Mouse (Mus musculus): Measurements from ENCODE around the gene Olfr1396. TPM values are rescaled to one million over a fixed set of nuclear protein-coding genes. Genes with fewer than 3 reads are reported as not detected.

The Olfr1396 gene
- not detected in 2 replicates for polyA plus RNA-seq (2016; fragmentation: Nextera tagmentation; extraction: Ambion mirVana)

DNA sequence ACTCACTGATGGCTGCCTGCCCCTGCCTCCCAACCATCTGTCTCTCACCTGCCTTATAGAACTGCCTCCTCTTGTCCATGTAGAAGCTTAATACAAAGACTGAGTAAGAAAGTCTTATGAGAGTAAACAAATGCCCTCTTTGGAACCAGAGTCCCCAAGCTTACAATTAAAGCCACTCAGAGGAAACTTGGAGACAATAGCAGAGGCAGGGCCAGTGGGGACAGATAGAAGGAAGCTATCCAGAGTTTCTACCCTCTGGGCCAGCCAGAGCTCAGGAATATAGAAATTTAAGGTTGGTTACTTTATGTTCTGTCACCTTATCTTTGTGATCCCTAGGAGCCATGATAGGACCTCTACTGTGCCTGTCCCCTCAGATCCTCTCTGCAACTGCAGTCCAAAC is at the start of gene Olfr1396:
TSS of gene Olfr1396 (minus strand) at position 101 of the 400 bp plus-strand sequence.
- no peak within 1 kb of the TSS for H3K9ac ChIP-seq
- H3K4me1 ChIP-seq = no peaks in the 10 kb centered on the region
- no peak within 1 kb of the TSS for H3K4me3 ChIP-seq
- no peaks in the 10 kb centered on the region for H3K36me3 ChIP-seq
- no peak within 1 kb of the TSS for H3K4me2 ChIP-seq
- H3K9me3 ChIP-seq (replicated peaks) = no peaks in the 10 kb centered on the region
- 0 out of 2 replicates have a peak, but pooled peaks cover 4% of the 10 kb centered on the region for H3K27me3 ChIP-seq (replicated peaks)
- H3K27ac ChIP-seq = no peak within 1 kb of the TSS
- ATAC-seq = no peak

DNA sequence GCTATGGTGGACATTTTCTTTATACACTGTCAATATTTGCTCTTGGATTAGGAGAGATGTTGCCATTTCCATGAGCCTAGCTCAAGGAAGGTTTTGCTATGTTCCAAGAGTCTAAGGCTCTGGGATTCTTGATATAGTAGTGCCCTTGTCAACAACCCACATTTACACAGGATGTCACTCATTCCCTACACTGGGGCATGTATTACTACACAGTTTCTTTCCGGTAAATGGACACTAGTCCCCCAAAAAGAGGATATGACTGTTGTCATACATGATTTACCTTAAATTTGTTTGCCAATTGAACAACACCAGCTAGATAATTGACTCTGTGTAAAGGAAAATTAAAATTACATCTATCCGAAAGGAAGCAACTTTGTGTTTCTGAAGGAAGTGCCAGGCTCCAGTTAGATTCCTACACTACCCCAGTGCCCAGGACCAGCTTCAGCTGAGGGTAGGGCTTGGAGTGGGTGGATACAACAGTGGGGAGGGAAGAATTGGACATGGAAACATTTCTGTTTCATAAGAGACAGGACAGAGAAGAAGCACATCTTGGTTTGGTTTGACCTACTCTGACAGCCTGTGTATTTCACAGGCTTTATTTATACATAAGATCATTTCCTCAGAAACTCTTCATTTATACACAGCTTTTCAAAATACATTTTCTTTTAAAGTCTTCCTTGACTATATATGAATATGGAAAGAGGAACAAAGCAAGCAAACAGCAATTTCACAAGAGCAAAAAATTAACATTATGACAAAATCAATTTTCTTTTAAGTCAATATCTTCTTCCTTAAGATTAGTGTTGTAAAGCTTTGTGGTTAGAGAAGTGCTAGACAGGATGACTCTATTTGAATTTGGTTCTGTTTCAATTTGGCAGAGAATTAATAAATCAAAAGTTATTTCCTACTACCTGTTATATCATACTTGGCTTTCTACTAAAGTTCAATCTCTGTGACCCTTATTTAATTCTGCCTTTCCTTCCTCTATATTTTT is 42.4 kb upstream of the Olfr1396 start:
- no peak for ATAC-seq
- no peaks in the 10 kb centered on the region for H3K36me3 ChIP-seq
- no peaks in the 10 kb centered on the region for H3K9me3 ChIP-seq (replicated peaks)

DNA sequence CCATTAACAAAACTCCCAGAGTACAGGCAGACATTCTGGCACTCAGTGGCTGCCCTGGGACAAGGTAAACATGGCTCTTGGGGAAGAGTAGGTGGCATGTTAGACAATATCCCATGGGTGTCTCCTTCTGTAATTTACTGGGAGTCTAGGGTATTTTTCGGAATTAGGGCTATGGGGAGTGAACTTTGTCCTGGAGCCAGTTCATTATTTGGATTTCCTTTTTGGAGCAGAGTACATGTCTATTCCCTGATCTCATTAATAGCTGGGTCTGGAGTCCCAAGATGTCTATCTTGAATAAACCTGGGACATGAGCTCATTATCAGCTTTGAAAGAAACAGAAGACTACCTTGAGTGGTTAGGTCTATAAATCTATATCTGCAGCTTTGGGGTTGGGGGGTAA is 39.4 kb upstream of the Olfr1396 start, which contains the start of gene Olfr1394:
TSS of gene Olfr1394 (plus strand) at position 301 of the 400 bp plus-strand sequence.
- no peak within 1 kb of the TSS for H3K27ac ChIP-seq
- no peak within 1 kb of the TSS for H3K4me2 ChIP-seq
- no peaks in the 10 kb centered on the region for H3K36me3 ChIP-seq
- H3K9me3 ChIP-seq (replicated peaks) = no peaks in the 10 kb centered on the region
- no peak for ATAC-seq
- 62% methylated on average over 1 of the region's 1 CpGs for WGBS (ENCODE audit: insufficient replicate concordance)
- no peaks in the 10 kb centered on the region for H3K4me1 ChIP-seq
- no peak within 1 kb of the TSS for H3K4me3 ChIP-seq
- H3K27me3 ChIP-seq (replicated peaks) = no peaks in the 10 kb centered on the region
- H3K9ac ChIP-seq = no peak within 1 kb of the TSS

More for the DNA sequence above, 42.4 kb upstream of the Olfr1396 start:
- Histone ChIP-seq H3K27ac (no peak overlapping the region), H3K27me3 (replicated peaks) (no peaks in the 10 kb centered on the region), H3K9ac (no peak overlapping the region), H3K4me1 (no peaks in the 10 kb centered on the region), H3K4me3 (no peak overlapping the region), H3K4me2 (no peak overlapping the region)
- WGBS (ENCODE audit: insufficient replicate concordance) = 75% methylated on average over 2 of the region's 2 CpGs

DNA sequence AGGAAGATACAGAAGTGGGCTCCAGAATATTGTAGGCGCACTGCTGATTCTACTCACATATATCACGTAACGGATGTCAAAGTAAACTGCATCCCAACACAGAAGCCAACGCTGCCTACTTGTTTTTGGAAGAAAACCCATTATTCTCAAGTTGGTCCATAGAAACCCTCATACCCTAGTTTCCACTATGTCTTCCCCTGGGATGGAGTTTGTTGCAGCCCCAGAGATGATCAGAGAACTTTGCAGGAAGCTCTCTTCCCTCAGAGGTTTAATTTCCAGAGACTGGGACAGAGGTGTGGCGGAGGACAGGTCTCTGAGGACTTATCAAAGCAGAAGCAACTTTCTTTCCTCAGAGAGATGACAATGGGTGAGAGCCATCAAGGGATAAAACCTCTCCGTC is 27.3 kb upstream of the Olfr1396 start, which contains the start of gene Olfr1395:
TSS of gene Olfr1395 (plus strand) at position 301 of the 400 bp plus-strand sequence.
- Histone ChIP-seq H3K36me3 (no peaks in the 10 kb centered on the region), H3K4me2 (no peak within 1 kb of the TSS), H3K27ac (no peak within 1 kb of the TSS), H3K27me3 (replicated peaks) (no peaks in the 10 kb centered on the region), H3K4me1 (no peaks in the 10 kb centered on the region), H3K9me3 (replicated peaks) (no peaks in the 10 kb centered on the region), H3K9ac (no peak within 1 kb of the TSS), H3K4me3 (no peak within 1 kb of the TSS)
- WGBS (ENCODE audit: insufficient replicate concordance) = 74% methylated on average over 6 of the region's 6 CpGs
- ATAC-seq = no peak

DNA sequence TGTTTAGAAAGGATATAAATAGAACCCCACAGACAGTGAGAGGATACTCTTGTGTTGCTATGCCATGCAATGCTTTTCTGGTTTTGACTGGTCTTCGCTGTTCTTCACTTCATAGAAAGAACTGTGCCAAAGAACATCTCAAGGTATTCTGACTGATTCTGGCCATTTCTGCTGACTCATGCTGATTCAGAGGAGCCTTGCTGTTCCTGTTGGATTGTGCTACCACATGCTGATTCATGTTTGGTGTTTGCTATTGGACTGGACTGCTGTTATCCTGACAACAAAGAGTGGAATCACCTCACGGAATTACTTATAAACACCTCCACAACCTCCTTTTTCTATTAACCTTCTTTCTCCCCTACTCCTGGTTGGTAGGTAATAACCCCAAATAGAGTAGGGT is 9.5 kb upstream of the Olfr1396 start:
- ATAC-seq = peak; percentile 63; the same call in 1 of the 2 replicates
- no peak overlapping the region for H3K4me2 ChIP-seq
- no peaks in the 10 kb centered on the region for H3K9me3 ChIP-seq (replicated peaks)
- no peak overlapping the region for H3K9ac ChIP-seq
- no peaks in the 10 kb centered on the region for H3K36me3 ChIP-seq
- H3K27me3 ChIP-seq (replicated peaks) = no peaks in the 10 kb centered on the region
- H3K27ac ChIP-seq = 0 out of 2 replicates have a peak overlapping the region, but pooled peaks have one; percentile 28
- H3K4me1 ChIP-seq = peaks cover 11% of the 10 kb centered on the region; the same call in 1 of the 2 replicates
- 70% methylated on average over 2 of the region's 2 CpGs for WGBS (ENCODE audit: insufficient replicate concordance)
- no peak overlapping the region for H3K4me3 ChIP-seq

DNA sequence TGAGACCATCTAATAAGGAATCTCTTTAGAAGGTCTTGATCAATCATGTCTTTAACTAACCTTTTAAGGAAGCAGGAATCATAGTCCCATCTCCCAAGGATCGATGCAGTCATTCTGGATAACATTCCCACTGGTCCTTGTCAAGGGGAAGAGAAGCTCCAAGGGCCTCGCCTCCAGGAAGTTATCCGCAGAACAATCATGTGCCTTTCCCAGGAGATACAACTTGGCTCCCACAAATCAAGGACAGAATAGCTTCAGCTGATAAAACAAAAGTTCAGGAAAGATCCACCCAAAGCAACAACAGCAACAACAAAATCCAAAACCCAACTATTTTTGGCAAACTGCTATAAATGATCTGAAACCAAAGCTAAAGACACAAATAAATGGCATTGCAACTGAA is 5.0 kb upstream of the Olfr1396 start:
- Histone ChIP-seq H3K9ac (no peak overlapping the region), H3K4me3 (no peak overlapping the region), H3K4me1 (peaks cover 8% of the 10 kb centered on the region; the same call in 1 of the 2 replicates), H3K4me2 (no peak overlapping the region), H3K36me3 (no peaks in the 10 kb centered on the region), H3K27ac (no peak overlapping the region), H3K9me3 (replicated peaks) (no peaks in the 10 kb centered on the region), H3K27me3 (replicated peaks) (0 out of 2 replicates have a peak, but pooled peaks cover 4% of the 10 kb centered on the region)
- 62% methylated on average over 3 of the region's 3 CpGs for WGBS (ENCODE audit: insufficient replicate concordance)
- ATAC-seq = no peak

DNA sequence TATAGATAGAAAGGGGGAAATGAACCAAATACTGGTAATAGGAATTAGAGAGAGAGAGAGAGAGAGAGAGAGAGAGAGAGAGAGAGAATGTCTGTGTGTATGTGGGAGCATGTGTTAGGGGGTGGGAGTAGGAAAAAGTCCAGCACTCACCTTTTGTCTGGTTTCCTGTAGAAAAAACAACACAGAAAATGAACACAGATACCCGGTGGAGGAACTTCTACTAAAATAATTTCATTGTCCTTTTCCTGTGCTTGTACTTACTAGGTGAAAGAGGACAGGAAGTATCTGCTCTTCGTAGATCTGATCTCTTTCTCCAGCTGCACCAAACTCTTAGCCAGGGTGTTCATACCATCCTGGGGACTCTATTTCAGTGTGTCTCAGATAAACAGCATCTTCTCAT is 516 bp downstream of the Olfr1396 start:
- no peak for ATAC-seq
- Histone ChIP-seq H3K36me3 (no peaks in the 10 kb centered on the region), H3K4me2 (no peak overlapping the region), H3K27ac (no peak overlapping the region), H3K4me1 (no peaks in the 10 kb centered on the region), H3K9ac (no peak overlapping the region), H3K4me3 (no peak overlapping the region), H3K9me3 (replicated peaks) (no peaks in the 10 kb centered on the region), H3K27me3 (replicated peaks) (0 out of 2 replicates have a peak, but pooled peaks cover 4% of the 10 kb centered on the region)
- 17% methylated on average over 2 of the region's 2 CpGs for WGBS (ENCODE audit: insufficient replicate concordance)

DNA sequence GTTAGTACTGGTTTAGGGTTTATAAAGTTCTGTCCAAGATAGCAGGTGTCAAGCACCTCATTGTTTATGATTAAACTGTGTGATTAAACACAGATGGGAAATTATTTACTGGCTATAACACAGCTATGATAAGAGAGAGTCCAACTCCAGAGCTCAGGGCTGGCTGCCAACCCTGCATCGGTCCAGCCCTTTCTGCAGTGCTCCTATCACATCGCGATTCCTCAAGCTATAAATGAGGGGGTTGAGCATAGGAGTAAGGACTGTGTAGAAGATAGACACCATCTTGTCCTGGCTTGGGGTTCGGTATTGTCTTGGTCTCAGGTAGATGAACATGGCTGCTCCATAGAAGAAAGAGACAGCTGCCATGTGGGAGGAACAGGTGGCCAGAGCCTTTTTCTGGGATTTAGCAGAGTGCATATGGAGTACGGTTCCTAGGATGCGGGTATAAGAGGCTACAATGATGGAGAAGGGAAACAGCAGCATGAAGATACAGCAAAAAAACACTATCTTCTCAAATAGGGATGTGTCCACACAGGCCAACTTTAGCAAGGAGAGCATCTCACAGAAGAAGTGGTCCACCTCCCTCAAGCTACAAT is 2.0 kb downstream of the Olfr1396 start:
- Histone ChIP-seq H3K27me3 (replicated peaks) (no peaks in the 10 kb centered on the region), H3K4me2 (no peak overlapping the region), H3K4me1 (no peaks in the 10 kb centered on the region), H3K36me3 (no peaks in the 10 kb centered on the region), H3K9me3 (replicated peaks) (no peaks in the 10 kb centered on the region), H3K9ac (no peak overlapping the region), H3K4me3 (no peak overlapping the region), H3K27ac (no peak overlapping the region)
- 70% methylated on average over 6 of the region's 6 CpGs for WGBS (ENCODE audit: insufficient replicate concordance)
- no peak for ATAC-seq

DNA sequence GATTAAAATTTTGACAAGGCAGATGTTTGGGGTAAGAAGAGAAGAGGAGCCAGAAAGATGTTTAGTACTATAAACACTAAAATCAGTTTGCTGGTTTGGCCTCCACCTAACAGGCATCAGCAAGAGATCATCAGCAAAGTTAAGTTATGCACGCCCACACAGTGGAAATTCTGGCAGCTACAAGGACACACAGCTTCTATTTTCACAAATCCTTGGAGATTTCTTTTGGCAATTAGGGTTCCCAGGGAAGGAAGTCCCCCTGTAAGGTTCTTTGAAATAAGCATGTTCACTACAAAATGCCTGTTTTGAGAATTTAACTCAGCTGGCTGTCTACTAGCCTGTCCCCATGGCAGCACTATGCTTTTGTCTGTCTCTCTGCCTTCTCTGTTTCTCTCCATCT is 3.7 kb downstream of the Olfr1396 start:
- H3K4me1 ChIP-seq = no peaks in the 10 kb centered on the region
- no peak overlapping the region for H3K4me3 ChIP-seq
- H3K4me2 ChIP-seq = no peak overlapping the region
- no peak for ATAC-seq
- H3K27ac ChIP-seq = no peak overlapping the region
- WGBS (ENCODE audit: insufficient replicate concordance) = 56% methylated on average over 1 of the region's 1 CpGs
- no peaks in the 10 kb centered on the region for H3K36me3 ChIP-seq
- no peaks in the 10 kb centered on the region for H3K9me3 ChIP-seq (replicated peaks)
- H3K9ac ChIP-seq = no peak overlapping the region
- H3K27me3 ChIP-seq (replicated peaks) = no peaks in the 10 kb centered on the region

DNA sequence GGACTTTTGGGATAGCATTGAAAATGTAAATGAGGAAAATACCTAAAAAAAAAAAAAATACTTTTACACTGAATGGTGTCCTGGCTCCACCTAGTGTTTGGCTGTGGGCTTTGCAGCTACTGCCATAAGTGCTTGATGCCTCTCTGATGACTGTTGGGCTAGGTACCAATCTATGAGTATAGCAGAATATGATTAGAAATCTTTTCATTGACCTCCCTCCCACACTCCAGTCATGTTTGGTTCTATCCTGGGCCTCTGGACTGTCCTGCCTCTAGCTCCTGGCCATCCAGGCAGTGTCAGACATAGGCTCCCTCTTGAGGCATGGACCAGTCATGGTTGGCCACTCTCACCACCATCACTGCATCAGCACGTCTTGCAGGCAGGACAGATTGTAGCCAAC is 5.8 kb downstream of the Olfr1396 start:
- H3K9me3 ChIP-seq (replicated peaks) = no peaks in the 10 kb centered on the region
- WGBS (ENCODE audit: insufficient replicate concordance) = 27% methylated on average over 1 of the region's 1 CpGs
- no peak for ATAC-seq

DNA sequence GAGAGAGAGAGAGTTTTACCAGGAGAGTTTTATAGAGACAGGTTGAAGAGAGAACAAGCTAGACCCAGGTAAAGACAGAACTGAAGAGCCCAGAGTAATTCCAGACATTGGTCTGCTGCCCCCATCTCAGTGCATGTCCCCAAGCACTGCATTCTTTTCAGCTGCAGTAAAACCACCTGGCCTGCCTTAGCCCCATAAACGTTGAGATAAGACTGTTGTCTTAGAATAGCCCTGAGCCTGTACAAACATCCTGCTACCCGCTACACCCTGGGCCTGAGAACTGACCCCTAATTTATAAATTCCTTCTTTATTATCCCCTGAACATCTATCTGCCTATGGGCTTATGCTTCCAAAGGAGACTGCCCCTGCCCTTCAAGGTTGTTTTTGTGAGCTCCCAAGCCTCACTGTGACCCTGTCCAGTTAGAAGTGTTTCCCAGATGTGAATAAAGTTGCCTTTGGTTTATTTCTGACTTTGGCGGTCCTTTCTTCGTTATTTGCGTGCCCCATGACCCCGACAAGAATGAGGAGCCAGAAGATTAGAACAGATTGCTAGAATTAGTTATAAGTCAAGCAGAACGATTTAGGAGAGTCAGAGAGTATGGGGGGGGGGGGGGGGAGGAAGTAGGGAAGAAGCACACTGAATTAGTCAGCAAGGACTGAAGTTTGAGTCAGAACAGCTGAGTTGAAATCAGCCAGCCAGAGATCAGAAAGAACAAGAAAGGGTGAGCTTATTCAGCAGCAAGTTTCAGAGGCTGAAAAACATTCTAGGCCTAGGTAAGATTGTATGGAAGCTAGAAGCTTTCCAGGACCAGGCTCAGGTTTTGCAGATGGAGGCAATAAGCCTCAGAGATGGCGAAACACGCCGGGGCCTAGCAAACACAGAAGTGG is 6.8 kb downstream of the Olfr1396 start:
- Histone ChIP-seq H3K4me1 (peaks cover 12% of the 10 kb centered on the region), H3K4me2 (no peak overlapping the region), H3K27ac (no peak overlapping the region), H3K36me3 (no peaks in the 10 kb centered on the region), H3K9me3 (replicated peaks) (no peaks in the 10 kb centered on the region), H3K9ac (no peak overlapping the region), H3K27me3 (replicated peaks) (no peaks in the 10 kb centered on the region), H3K4me3 (no peak overlapping the region)
- ATAC-seq = no peak
- 66% methylated on average over 10 of the region's 10 CpGs for WGBS (ENCODE audit: insufficient replicate concordance)

More for the DNA sequence above, 5.8 kb downstream of the Olfr1396 start:
- no peak overlapping the region for H3K4me2 ChIP-seq
- no peaks in the 10 kb centered on the region for H3K27me3 ChIP-seq (replicated peaks)
- H3K27ac ChIP-seq = no peak overlapping the region
- peaks cover 4% of the 10 kb centered on the region; the same call in 1 of the 2 replicates for H3K4me1 ChIP-seq
- H3K9ac ChIP-seq = no peak overlapping the region
- no peak overlapping the region for H3K4me3 ChIP-seq
- H3K36me3 ChIP-seq = no peaks in the 10 kb centered on the region
